Mouse (Mus musculus) neural tube, embryonic 14.5 days (tissue): ENCODE data around the gene Hipk1. TPM values are rescaled to one million over a fixed set of nuclear protein-coding genes. Genes with fewer than 3 reads are reported as not detected.
"Not testable (repeated sequence)": the region's sequence is repeated elsewhere in the genome, so short reads cannot be mapped to it uniquely, and the experiment has no call there.

Source experiments
- ATAC-seq: fragments of 200-750 bp; cut with Nextera tagmentation; 2 replicates; pipeline ENCODE4 v1.8.0; 2017; ENCODE audit warnings: low read depth, mild to moderate bottlenecking, moderate TSS enrichment, moderate library complexity
- H3K27ac ChIP-seq: fragments of 300-500 bp; sonication (generic); 2 replicates; pipeline ENCODE4 v1.5.1; 2014; ENCODE audit warnings: low read depth, mild to moderate bottlenecking, control low read depth, low read length, moderate library complexity, mixed read lengths
- H3K27me3 ChIP-seq: fragments of 300-500 bp; sonication (generic); 2 replicates; pipeline ENCODE4 v1.6.1; 2014; ENCODE audit warnings: low read length; ENCODE audit not compliant: control insufficient read depth, insufficient read depth
- H3K36me3 ChIP-seq: fragments of 300-500 bp; sonication (generic); 2 replicates; pipeline ENCODE4 v1.6.1; 2014; ENCODE audit warnings: low read length, mixed read lengths; ENCODE audit not compliant: control insufficient read depth, insufficient read depth
- H3K4me1 ChIP-seq: fragments of 300-500 bp; sonication (generic); 2 replicates; pipeline ENCODE4 v1.6.1; 2014; ENCODE audit warnings: low read length; ENCODE audit not compliant: control insufficient read depth, insufficient read depth
- H3K4me2 ChIP-seq: fragments of 300-500 bp; sonication (generic); 2 replicates; pipeline ENCODE4 v1.6.1; 2014; ENCODE audit warnings: mild to moderate bottlenecking, low read depth, low read length, control low read depth
- H3K4me3 ChIP-seq: fragments of 300-500 bp; sonication (generic); 2 replicates; pipeline ENCODE4 v1.5.1; 2014; ENCODE audit warnings: low read depth, low read length, control low read depth, mixed read lengths
- H3K9ac ChIP-seq: fragments of 300-500 bp; sonication (generic); replicated peaks from 2 replicates; pipeline ENCODE4 v1.6.1; 2014; ENCODE audit warnings: low read depth, mild to moderate bottlenecking, control low read depth, low read length, mixed read lengths
- H3K9me3 ChIP-seq: fragments of 300-500 bp; sonication (generic); 2 replicates; pipeline ENCODE4 v1.6.1; 2016; ENCODE audit warnings: low read length; ENCODE audit not compliant: control insufficient read depth
- WGBS: fragments of 180-500 bp; shearing (Covaris S2); extraction: QIAGEN DNeasy Blood & Tissue Kit; methylation state at CpG from one replicate; pipeline ENCODE4 v1.1.7; 2014; 5-methylcytosine and 5-hydroxymethylcytosine counted together
- polyA plus RNA-seq: library from polyadenylated mRNA; unstranded; fragments of >200 nt; fragmentation: Nextera tagmentation; extraction: Ambion mirVana; gene quantifications from 2 replicates; pipeline ENCODE4 v1.2.1, GENCODE M21; 2014

Hipk1 gene
- polyA plus RNA-seq, 1 experiment from 2014 or later: 17.9 TPM

GRCm38 (mm10) chr3:103801631-103802531 lies 10.5 kb upstream of the Hipk1 start:
- 84% methylated on average over 10 of the region's 10 CpGs for WGBS
- Histone ChIP-seq H3K4me1 (no peaks in the 10 kb centered on the region), H3K9ac (no peak overlapping the region), H3K36me3 (peaks cover 19% of the 10 kb centered on the region), H3K27ac (no peak overlapping the region), H3K4me3 (no peak overlapping the region), H3K27me3 (no peaks in the 10 kb centered on the region), H3K9me3 (no peaks in the 10 kb centered on the region), H3K4me2 (no peak overlapping the region)
- ATAC-seq: no peak

DNA sequence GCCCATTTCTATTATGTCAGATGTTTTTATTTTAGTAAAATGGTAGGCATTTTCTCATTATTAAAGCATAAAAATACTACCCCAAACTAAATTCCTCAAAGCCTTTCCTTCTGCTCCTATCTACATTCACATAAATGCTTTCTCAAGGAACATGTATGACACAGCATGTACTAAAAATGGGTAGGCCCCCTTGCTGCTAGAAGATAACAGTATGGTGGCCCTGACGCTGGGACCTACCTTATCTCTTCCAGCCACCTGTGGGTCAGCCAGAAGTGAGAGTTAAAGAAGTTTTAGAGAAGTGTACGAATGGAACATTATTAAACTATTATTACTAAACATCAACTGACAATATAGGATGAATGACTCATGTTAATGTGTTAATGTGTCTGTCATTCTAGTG lies 8.1 kb upstream of the Hipk1 start:
- H3K4me2 ChIP-seq: no peak overlapping the region
- H3K9ac ChIP-seq: no peak overlapping the region
- H3K9me3 ChIP-seq: no peaks in the 10 kb centered on the region
- H3K27ac ChIP-seq: no peak overlapping the region
- H3K4me1 ChIP-seq: no peaks in the 10 kb centered on the region
- H3K36me3 ChIP-seq: peaks cover 11% of the 10 kb centered on the region
- 79% methylated on average over 2 of the region's 2 CpGs for WGBS
- ATAC-seq: no peak
- no peak overlapping the region for H3K4me3 ChIP-seq
- no peaks in the 10 kb centered on the region; the same call in 1 of the 2 replicates for H3K27me3 ChIP-seq

DNA sequence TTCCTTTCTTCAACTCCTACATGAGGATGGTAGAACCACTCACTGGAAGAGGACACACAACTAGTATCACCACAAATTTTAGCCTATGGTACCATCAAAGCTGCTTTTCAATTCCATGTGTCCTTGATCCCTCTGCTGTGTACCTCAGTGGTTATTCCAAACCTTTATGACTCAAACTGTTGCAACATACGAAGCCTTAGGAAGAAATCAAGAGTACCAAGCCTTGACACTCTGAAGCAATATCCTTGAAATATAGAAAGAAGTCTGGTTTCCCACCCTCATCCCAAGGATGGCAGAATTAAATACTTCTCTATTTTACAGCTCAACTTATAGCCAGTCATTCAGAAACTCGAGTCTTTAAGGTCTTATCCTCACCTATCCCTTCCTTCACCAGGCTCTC lies 5.0 kb upstream of the Hipk1 start:
- Histone ChIP-seq H3K9me3 (no peaks in the 10 kb centered on the region), H3K9ac (no peak overlapping the region), H3K4me2 (no peak overlapping the region), H3K27me3 (no peaks in the 10 kb centered on the region; the same call in 1 of the 2 replicates), H3K4me3 (no peak overlapping the region), H3K27ac (no peak overlapping the region), H3K36me3 (no peaks in the 10 kb centered on the region), H3K4me1 (peaks cover 6% of the 10 kb centered on the region; the same call in 1 of the 2 replicates)
- 63% methylated on average over 2 of the region's 2 CpGs for WGBS
- ATAC-seq: no peak

GRCm38 (mm10) chr3:103792566-103792965 lies 1.2 kb upstream of the Hipk1 start:
- peaks cover 20% of the 10 kb centered on the region for H3K4me1 ChIP-seq
- H3K4me2 ChIP-seq: no peak overlapping the region
- no peaks in the 10 kb centered on the region for H3K36me3 ChIP-seq
- H3K27me3 ChIP-seq: no peaks in the 10 kb centered on the region; the same call in 1 of the 2 replicates
- H3K9me3 ChIP-seq: no peaks in the 10 kb centered on the region
- ATAC-seq: no peak
- WGBS: 67% methylated on average over 1 of the region's 1 CpGs
- H3K9ac ChIP-seq: no peak overlapping the region
- no peak overlapping the region for H3K27ac ChIP-seq
- H3K4me3 ChIP-seq: no peak overlapping the region

GRCm38 (mm10) chr3:103792111-103792406 lies 696 bp upstream of the Hipk1 start:
- Histone ChIP-seq H3K27ac (peak overlapping the region; percentile 93), H3K4me3 (peak overlapping the region; percentile 94; the same call in 1 of the 2 replicates), H3K9ac (peak overlapping the region; percentile 91; the same call in 1 of the 2 replicates), H3K4me1 (peaks cover 20% of the 10 kb centered on the region), H3K4me2 (peak overlapping the region; percentile 60; the same call in 1 of the 2 replicates)
- WGBS: 75% methylated on average over 5 of the region's 5 CpGs
- not testable (repeated sequence) for H3K27me3 ChIP-seq, ATAC-seq, H3K9me3 ChIP-seq, H3K36me3 ChIP-seq

DNA sequence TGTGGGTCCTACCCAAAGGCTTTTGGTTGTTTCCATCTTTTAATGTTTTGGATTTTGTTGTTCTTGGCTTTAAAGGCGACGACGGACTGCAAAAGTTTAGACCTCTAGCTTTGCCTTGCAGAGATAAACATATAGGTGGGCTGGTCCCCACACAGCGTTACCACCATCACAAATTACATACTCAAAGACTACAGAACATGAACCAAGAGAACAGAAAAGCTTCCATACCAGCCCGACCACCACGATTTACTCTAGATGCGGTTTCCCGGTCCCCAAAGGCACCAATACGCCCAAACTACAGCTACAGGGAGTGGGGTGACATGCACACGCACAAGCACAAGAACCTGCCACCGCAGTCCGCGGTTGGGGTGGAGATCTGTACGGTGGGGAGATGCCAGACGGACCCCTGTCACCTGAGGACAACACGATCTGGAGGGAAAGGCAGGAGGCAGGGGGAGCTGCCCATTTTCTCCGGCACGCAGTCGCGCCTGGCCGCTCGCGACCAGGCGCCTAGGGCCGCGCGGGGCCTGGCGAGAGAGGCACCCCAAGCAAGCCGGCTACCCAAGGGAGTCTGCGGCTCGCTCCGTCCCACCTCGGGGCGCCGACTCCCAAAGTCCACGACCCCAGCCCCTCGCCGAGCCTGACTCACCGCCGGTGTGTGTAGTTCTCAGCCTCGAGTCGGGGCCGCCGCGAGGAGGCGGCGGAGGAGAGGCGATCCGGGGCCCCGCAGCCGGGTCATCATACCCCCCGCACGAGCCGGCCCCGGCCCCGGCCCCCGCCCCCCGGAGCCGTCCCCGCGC lies 817 bp downstream of the Hipk1 start:
- H3K4me1 ChIP-seq: peaks cover 20% of the 10 kb centered on the region
- H3K4me2 ChIP-seq: peak overlapping the region; percentile 73
- peak overlapping the region; percentile 91 for H3K9ac ChIP-seq
- peak overlapping the region; percentile 93 for H3K27ac ChIP-seq
- H3K36me3 ChIP-seq: no peaks in the 10 kb centered on the region
- peak; percentile 88 for ATAC-seq
- no peaks in the 10 kb centered on the region for H3K27me3 ChIP-seq
- no peaks in the 10 kb centered on the region for H3K9me3 ChIP-seq
- H3K4me3 ChIP-seq: peak overlapping the region; percentile 94
- WGBS: under 1% methylated on average over 55 of the region's 61 CpGs

DNA sequence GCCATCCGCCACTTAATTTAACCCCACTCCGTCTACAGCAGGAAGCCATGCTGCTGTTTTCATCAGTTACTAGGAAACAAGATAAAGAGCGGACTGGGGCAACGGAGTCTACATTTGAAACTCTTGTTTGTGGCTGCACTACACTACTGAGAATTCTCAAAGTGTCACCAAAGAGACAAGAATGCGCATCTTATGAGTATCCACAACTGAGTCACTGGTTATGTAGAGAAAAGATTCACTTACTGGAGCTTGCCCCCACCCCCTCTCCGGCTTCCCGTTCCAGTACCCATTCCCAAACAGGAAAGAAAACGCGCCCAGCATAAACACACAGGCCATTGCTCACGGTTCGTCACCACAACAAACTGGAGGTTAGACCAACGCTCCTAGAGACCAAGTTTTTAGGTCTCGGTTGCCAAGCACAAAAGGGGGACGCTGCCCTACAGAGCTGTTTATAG lies 1.4 kb downstream of the Hipk1 start:
- H3K4me1 ChIP-seq: peaks cover 20% of the 10 kb centered on the region
- H3K27ac ChIP-seq: peak overlapping the region; percentile 93
- no peaks in the 10 kb centered on the region for H3K36me3 ChIP-seq
- H3K4me3 ChIP-seq: peak overlapping the region; percentile 94
- peak overlapping the region; percentile 73 for H3K4me2 ChIP-seq
- peak overlapping the region; percentile 91 for H3K9ac ChIP-seq
- H3K27me3 ChIP-seq: no peaks in the 10 kb centered on the region
- no peak for ATAC-seq
- 3% methylated on average over 14 of the region's 14 CpGs for WGBS
- H3K9me3 ChIP-seq: no peaks in the 10 kb centered on the region

DNA sequence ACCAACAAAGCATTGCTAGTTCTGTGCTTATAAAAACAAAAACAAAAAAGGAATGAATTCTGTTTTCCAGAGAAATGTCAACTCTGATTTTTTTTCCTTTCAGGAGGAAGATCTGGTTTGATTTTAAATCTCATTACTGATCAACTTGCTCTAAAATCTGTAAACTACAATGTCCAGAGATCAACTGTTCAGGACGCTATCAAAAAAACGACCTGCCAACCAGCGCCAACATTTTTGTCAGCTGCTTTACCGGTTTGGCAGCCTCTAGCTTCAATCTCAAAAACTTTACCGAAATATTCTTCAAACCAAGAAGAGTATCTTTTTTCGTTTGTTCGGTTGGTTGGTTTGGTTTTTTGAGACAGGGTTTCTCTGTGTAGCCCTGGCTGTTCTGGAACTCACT lies 2.3 kb downstream of the Hipk1 start:
- peaks cover 20% of the 10 kb centered on the region for H3K4me1 ChIP-seq
- no peaks in the 10 kb centered on the region for H3K9me3 ChIP-seq
- H3K27me3 ChIP-seq: no peaks in the 10 kb centered on the region
- no peaks in the 10 kb centered on the region for H3K36me3 ChIP-seq
- no peak overlapping the region for H3K9ac ChIP-seq
- peak overlapping the region; percentile 73; the same call in 1 of the 2 replicates for H3K4me2 ChIP-seq
- no peak overlapping the region; the same call in 1 of the 2 replicates for H3K4me3 ChIP-seq
- no peak for ATAC-seq
- 85% methylated on average over 7 of the region's 7 CpGs for WGBS
- H3K27ac ChIP-seq: no peak overlapping the region

- Histone ChIP-seq H3K4me1 (peaks cover 20% of the 10 kb centered on the region), H3K27ac (no peak overlapping the region), H3K4me2 (no peak overlapping the region), H3K27me3 (no peaks in the 10 kb centered on the region), H3K9ac (no peak overlapping the region), H3K36me3 (no peaks in the 10 kb centered on the region), H3K9me3 (no peaks in the 10 kb centered on the region), H3K4me3 (no peak overlapping the region)
- 57% methylated on average over 7 of the region's 7 CpGs for WGBS
- no peak for ATAC-seq
These were observed 4.1 kb downstream of the Hipk1 start for GRCm38 (mm10) chr3:103787225-103787624.
